Mouse (Mus musculus) lung, postnatal 0 days (tissue): Measurements from ENCODE around the gene Fbxo11. TPM values are rescaled to one million over a fixed set of nuclear protein-coding genes. Genes with fewer than 3 reads are reported as not detected.

Source experiments
- ATAC-seq: fragments of 200-750 bp; cut with Nextera tagmentation; 2 replicates; pipeline ENCODE4 v1.8.0; 2017; ENCODE audit warnings: moderate library complexity
- DNase-seq: peaks from one replicate; pipeline ENCODE4 v3.0.0-alpha.2; 2016; ENCODE audit warnings: low spot score
- H3K27ac ChIP-seq: fragments of 300-500 bp; sonication (generic); 2 replicates; pipeline ENCODE4 v1.5.1; 2014; ENCODE audit warnings: antibody characterized with exemption, mild to moderate bottlenecking, low read length, mixed read lengths
- H3K27me3 ChIP-seq: fragments of 300-500 bp; sonication (generic); replicated peaks from 2 replicates; pipeline ENCODE4 v1.6.1; 2014; ENCODE audit warnings: low read length, mixed read lengths; ENCODE audit not compliant: insufficient read depth
- H3K36me3 ChIP-seq: fragments of 300-500 bp; sonication (generic); 2 replicates; pipeline ENCODE4 v1.6.1; 2014; ENCODE audit warnings: low read length, mixed read lengths; ENCODE audit not compliant: insufficient read depth
- H3K4me1 ChIP-seq: fragments of 300-500 bp; sonication (generic); 2 replicates; pipeline ENCODE4 v1.6.1; 2014; ENCODE audit warnings: antibody characterized with exemption, low read depth, low read length, mixed read lengths; ENCODE audit not compliant: insufficient read depth
- H3K4me2 ChIP-seq: fragments of 300-500 bp; sonication (generic); replicated peaks from 2 replicates; pipeline ENCODE4 v1.6.1; 2014; ENCODE audit warnings: low read depth, mild to moderate bottlenecking, low read length, moderate library complexity, mixed read lengths
- H3K4me3 ChIP-seq: fragments of 300-500 bp; sonication (generic); 2 replicates; pipeline ENCODE4 v1.5.1; 2014; ENCODE audit warnings: low read depth, low read length
- H3K9ac ChIP-seq: fragments of 300-500 bp; sonication (generic); replicated peaks from 2 replicates; pipeline ENCODE4 v1.6.1; 2014; ENCODE audit warnings: low read depth, mild to moderate bottlenecking
- H3K9me3 ChIP-seq: fragments of 300-500 bp; sonication (generic); 2 replicates; pipeline ENCODE4 v1.6.1; 2016; ENCODE audit warnings: low read length, mixed read lengths
- CTCF ChIP-seq: IDR thresholded peaks from 2 replicates; pipeline ENCODE4 v1.5.1; 2016; ENCODE audit warnings: antibody characterized with exemption, mild to moderate bottlenecking
- EP300 ChIP-seq: IDR thresholded peaks from 2 replicates; pipeline ENCODE4 v1.6.1; 2016; ENCODE audit warnings: antibody characterized with exemption, mild to moderate bottlenecking, control low read depth
- WGBS: fragments of 180-500 bp; shearing (Covaris S2); extraction: QIAGEN DNeasy Blood & Tissue Kit; methylation state at CpG from one replicate; pipeline ENCODE4 v1.1.7; 2014; 5-methylcytosine and 5-hydroxymethylcytosine counted together
- polyA plus RNA-seq: library from polyadenylated mRNA; unstranded; fragments of >200 nt; fragmentation: Nextera tagmentation; extraction: Ambion mirVana; gene quantifications from 2 replicates; pipeline ENCODE4 v1.2.1, GENCODE M21; 2015

Fbxo11 gene
- polyA plus RNA-seq, 1 experiment from 2014 or later = 14.6 TPM

DNA sequence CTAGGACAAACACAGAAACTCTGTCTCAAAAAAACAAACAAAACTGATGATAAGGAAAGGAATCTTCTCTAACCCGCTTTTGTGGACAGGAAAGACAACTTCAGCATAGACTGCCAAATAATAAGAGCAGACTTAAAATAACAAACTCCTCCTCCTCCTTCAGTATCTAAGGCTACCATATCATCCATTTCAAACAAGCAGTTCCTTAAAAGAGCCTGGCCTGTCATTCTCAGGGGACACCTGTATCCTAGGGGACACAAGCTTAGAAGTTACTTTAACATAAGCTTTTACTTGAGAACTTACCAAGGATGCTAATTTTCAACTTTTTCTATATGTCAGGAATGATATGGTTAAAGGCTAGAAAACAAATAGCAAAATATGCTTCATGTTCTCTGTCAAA lies 14.2 kb downstream of the Fbxo11 start:
- H3K9ac ChIP-seq = no peak overlapping the region
- no peak overlapping the region for H3K27ac ChIP-seq
- H3K9me3 ChIP-seq = no peaks in the 10 kb centered on the region
- no peak for DNase-seq
- WGBS = 39% methylated on average over 1 of the region's 1 CpGs
- no peak for ATAC-seq
- H3K36me3 ChIP-seq = no peaks in the 10 kb centered on the region
- no peak overlapping the region for H3K4me2 ChIP-seq
- no peaks in the 10 kb centered on the region for H3K4me1 ChIP-seq
- no peak for TF ChIP-seq EP300
- TF ChIP-seq CTCF = no peak
- H3K4me3 ChIP-seq = no peak overlapping the region
- H3K27me3 ChIP-seq = no peaks in the 10 kb centered on the region

DNA sequence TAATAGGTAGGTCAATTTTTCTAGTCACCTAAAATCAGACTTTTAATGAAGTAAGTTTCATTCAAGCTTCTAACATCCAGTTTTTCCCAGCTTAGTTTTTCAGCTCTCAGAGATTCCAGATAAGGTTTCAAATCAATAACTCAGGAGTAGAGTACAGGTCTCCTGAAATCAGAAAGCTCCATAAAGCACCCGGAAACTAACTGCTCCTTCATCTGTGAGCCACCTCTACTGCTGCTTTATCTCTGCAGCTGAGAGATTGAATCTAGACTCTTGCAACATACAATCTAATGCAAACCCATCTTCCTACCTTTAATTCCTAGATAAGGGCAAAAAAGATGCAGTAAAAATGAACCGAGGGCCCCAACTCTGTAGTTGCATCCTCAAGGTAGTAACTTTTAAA lies 14.8 kb downstream of the Fbxo11 start:
- DNase-seq (no peak), ATAC-seq (no peak)
- TF ChIP-seq CTCF (no peak), EP300 (no peak)
- Histone ChIP-seq H3K9ac (no peak overlapping the region), H3K4me1 (no peaks in the 10 kb centered on the region), H3K36me3 (no peaks in the 10 kb centered on the region), H3K4me2 (no peak overlapping the region), H3K27me3 (no peaks in the 10 kb centered on the region), H3K4me3 (no peak overlapping the region), H3K27ac (no peak overlapping the region), H3K9me3 (no peaks in the 10 kb centered on the region)
- 95% methylated on average over 2 of the region's 2 CpGs for WGBS

DNA sequence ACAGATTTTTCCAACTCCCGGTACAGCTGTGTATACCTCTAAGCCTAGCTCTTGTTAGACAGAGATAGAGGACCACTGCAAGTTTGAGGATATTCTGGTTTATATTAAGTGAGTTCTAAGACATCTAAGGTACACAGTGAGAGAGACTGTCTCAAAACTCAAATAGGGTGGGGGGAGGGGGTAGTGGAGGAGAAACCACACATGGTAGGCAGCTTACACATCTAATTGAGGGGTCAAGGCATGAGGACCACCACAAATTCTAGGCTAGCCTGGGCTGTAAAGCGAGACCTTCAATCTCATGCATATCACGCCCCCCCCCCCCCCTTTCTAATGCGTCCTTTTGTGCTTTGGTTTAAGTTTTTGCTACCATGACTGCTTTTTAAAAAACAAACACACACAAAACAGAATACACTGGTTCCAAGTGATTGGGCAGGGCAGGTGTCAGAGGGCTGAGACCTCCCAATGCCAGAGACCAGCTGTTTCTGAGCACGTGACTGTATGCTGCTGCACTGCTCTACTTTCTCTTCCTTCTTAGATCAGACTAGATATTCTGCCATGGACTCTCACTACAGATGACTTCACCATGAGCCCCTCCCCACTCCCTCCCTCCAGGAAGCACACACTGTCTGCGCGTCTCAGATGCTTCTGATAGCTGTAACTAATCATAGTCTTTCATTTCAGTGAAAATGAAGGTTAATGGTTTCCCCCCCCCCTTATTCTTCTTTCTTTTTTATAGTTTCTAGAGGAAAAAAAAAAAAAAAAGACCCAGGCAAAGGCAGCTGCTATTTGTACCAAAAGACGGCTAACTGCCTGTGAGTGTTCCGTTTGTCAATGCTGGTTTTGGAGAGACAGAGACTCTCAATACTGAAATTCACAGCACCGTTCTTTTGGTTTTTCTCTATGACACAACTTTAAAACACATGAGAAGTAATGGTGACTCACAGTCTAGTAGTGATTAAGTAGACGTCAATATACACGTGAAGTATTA lies 22.7 kb downstream of the Fbxo11 start:
- no peak for TF ChIP-seq EP300
- TF ChIP-seq CTCF = no peak
- Histone ChIP-seq H3K4me2 (no peak overlapping the region), H3K36me3 (no peaks in the 10 kb centered on the region), H3K4me3 (no peak overlapping the region), H3K9ac (no peak overlapping the region), H3K9me3 (no peaks in the 10 kb centered on the region), H3K27ac (no peak overlapping the region), H3K4me1 (no peaks in the 10 kb centered on the region), H3K27me3 (no peaks in the 10 kb centered on the region)
- ATAC-seq (peak; percentile 86), DNase-seq (peak; percentile 68)
- WGBS = 54% methylated on average over 12 of the region's 12 CpGs

DNA sequence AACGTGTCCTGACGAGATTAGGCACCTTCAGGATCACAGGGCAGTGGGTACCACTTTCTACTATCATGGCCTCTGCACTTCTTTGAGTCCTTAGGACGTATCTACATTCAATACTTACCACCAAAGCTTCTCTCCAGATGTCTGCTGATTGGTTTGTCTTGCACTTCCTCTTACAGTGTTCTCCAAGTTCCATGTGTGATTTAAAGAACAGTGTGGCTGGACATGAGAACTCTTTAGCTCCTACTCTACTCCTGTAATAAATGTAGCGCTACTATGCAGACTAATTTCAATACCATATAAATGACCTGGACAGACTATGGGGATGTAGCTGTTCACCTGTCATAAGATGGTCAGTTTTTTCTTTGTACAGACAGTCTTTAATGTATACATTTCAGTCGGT lies 24.3 kb downstream of the Fbxo11 start:
- whole genome bisulfite sequencing = 67% methylated on average over 5 of the region's 5 CpGs
- H3K27ac ChIP-seq = no peak overlapping the region

DNA sequence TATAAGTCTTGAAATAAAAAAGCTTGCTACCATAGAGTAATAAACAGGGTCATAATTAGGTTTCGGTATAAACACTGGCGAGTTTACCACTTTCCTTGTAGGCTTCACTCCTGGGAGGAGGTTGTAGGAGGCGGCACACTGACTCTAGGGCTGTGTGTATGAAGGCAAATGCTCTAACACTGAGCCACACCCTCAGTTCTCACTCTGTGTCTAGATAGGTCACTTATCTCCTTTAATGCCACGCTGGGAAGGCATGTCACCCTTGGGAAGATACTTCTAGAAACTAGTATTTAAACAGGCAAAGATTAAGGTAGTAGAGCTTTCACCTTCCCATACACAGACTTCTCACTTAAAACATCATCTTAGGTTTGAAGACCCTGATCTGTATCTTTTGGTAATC lies 30.7 kb downstream of the Fbxo11 start:
- H3K4me1 ChIP-seq = peaks cover 6% of the 10 kb centered on the region; the same call in 1 of the 2 replicates
- TF ChIP-seq EP300 (no peak), CTCF (no peak)
- no peak overlapping the region for H3K4me3 ChIP-seq
- no peaks in the 10 kb centered on the region for H3K36me3 ChIP-seq
- no peak overlapping the region for H3K27ac ChIP-seq
- WGBS = 78% methylated on average over 4 of the region's 4 CpGs
- ATAC-seq (no peak), DNase-seq (no peak)
- no peaks in the 10 kb centered on the region for H3K27me3 ChIP-seq
- H3K9me3 ChIP-seq = no peaks in the 10 kb centered on the region
- H3K9ac ChIP-seq = no peak overlapping the region
- no peak overlapping the region for H3K4me2 ChIP-seq

More for the DNA sequence above, 24.3 kb downstream of the Fbxo11 start:
- Histone ChIP-seq H3K27me3 (no peaks in the 10 kb centered on the region), H3K4me1 (no peaks in the 10 kb centered on the region), H3K4me2 (no peak overlapping the region), H3K9me3 (no peaks in the 10 kb centered on the region), H3K9ac (no peak overlapping the region), H3K36me3 (no peaks in the 10 kb centered on the region), H3K4me3 (no peak overlapping the region)
- ATAC-seq (no peak), DNase-seq (no peak)
- TF ChIP-seq EP300 (no peak), CTCF (no peak)

DNA sequence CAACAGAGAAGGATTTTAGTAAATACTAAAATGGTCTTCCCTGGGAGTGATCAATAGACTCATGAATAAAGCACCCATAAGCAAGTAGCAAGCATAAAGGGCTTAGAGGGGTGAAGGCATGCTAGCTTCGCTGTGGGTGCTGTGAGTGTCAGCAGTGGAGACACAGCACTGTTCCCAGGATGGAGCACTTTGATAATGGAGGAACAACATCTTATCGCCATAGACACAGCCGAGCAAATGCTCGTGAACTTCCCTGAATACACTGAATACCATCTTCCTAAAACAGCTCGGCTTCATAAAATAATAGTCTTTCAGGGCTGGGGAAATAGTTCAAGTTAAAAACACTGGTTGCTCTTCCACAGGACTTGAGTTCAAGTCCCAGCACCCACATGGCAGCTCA lies 33.3 kb downstream of the Fbxo11 start:
- no peak overlapping the region for H3K4me2 ChIP-seq
- no peak overlapping the region for H3K9ac ChIP-seq
- 86% methylated on average over 5 of the region's 5 CpGs for WGBS
- H3K4me1 ChIP-seq = peaks cover 6% of the 10 kb centered on the region; the same call in 1 of the 2 replicates
- no peaks in the 10 kb centered on the region for H3K9me3 ChIP-seq
- H3K36me3 ChIP-seq = no peaks in the 10 kb centered on the region
- no peaks in the 10 kb centered on the region for H3K27me3 ChIP-seq
- ATAC-seq (no peak), DNase-seq (no peak)
- H3K4me3 ChIP-seq = no peak overlapping the region
- no peak overlapping the region for H3K27ac ChIP-seq
- TF ChIP-seq EP300 = no peak
- no peak for TF ChIP-seq CTCF
